Mouse (Mus musculus) hindbrain, embryonic 11.5 days (tissue): ENCODE measurements at regions not wholly inside any gene's neighbourhood (a gene's known extent, or its start where the extent isn't known, plus 50 kb on each side); places are given as distances from the start of the nearest gene placed in this dataset.
A peak's percentile ranks its signal among the peaks of the same experiment; 100 is the strongest.

Source experiments
- ATAC-seq: fragments of 200-750 bp; cut with Nextera tagmentation; 2 replicates; pipeline ENCODE4 v1.8.0; 2017; ENCODE audit warnings: mild to moderate bottlenecking, moderate TSS enrichment, moderate library complexity; ENCODE audit not compliant: low FRiP score
- DNase-seq: peaks from one replicate; pipeline ENCODE4 v3.0.0-alpha.2; 2015; ENCODE audit warnings: low spot score
- H3K27ac ChIP-seq: fragments of 300-500 bp; sonication (generic); 2 replicates; pipeline ENCODE4 v1.5.1; 2014; ENCODE audit warnings: mild to moderate bottlenecking, low read depth, low read length
- H3K27me3 ChIP-seq: fragments of 300-500 bp; sonication (generic); 2 replicates; pipeline ENCODE4 v1.6.1; 2014; ENCODE audit warnings: mild to moderate bottlenecking, low read length, moderate library complexity, mixed read lengths; ENCODE audit not compliant: control insufficient read depth, insufficient read depth
- H3K36me3 ChIP-seq: fragments of 300-500 bp; sonication (generic); 2 replicates; pipeline ENCODE4 v1.6.1; 2014; ENCODE audit warnings: mild to moderate bottlenecking, low read length, moderate library complexity, mixed read lengths; ENCODE audit not compliant: control insufficient read depth, insufficient read depth
- H3K4me1 ChIP-seq: fragments of 300-500 bp; sonication (generic); replicated peaks from 2 replicates; pipeline ENCODE4 v1.6.1; 2014; ENCODE audit warnings: low read length, mixed read lengths; ENCODE audit not compliant: control insufficient read depth, insufficient read depth
- H3K4me2 ChIP-seq: fragments of 300-500 bp; sonication (generic); replicated peaks from 2 replicates; pipeline ENCODE4 v1.6.1; 2014; ENCODE audit warnings: mild to moderate bottlenecking, low read depth, low read length
- H3K4me3 ChIP-seq: fragments of 300-500 bp; sonication (generic); 2 replicates; pipeline ENCODE4 v1.5.1; 2014; ENCODE audit warnings: low read depth, low read length
- H3K9ac ChIP-seq: fragments of 300-500 bp; sonication (generic); 2 replicates; pipeline ENCODE4 v1.6.1; 2014; ENCODE audit warnings: low read depth, low read length
- H3K9me3 ChIP-seq: fragments of 300-500 bp; sonication (generic); 2 replicates; pipeline ENCODE4 v1.6.1; 2016; ENCODE audit warnings: low read length; ENCODE audit not compliant: control insufficient read depth
- WGBS: fragments of 180-500 bp; shearing (Covaris S2); extraction: QIAGEN DNeasy Blood & Tissue Kit; methylation state at CpG from one replicate; pipeline ENCODE4 v1.1.7; 2014; 5-methylcytosine and 5-hydroxymethylcytosine counted together

DNA sequence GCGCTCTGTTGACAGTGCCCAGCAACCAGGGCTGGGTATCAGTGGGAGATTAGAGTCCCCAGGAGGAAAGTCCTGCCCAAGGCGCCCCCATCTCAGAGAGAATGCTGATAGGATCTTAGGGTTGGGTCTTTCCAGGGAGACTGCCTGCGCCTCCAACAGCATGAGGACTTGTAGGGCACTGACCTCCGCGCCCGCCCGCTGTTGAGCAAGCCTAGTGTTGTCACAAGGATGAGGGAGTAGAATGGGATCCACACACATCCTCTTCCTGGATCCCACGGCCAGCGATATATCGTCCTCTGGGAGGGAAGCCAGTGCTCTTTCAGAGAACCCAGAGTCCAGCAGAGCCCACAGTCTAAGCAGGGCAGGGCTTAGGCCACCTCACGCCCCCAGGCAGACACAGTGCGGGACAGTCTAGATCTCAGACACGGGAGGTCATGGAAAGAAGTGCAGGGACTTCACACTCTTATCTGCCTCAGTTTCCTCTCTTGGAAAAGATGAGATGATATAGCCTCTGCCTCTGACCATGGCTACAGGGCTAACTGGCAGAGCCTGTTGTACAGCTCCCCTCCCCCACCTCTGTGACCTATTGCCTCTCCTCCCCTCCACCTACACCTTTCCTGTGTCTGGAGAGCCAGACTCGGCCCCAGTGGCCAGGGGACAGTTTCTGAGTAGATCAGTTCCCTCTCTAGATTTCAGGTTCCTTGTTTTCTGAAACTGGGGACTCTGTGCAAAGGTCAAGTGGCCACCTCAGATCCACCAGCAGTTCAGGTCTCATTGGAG is 52.0 kb upstream of the Dusp5 start:
- Histone ChIP-seq H3K27ac (no peak overlapping the region), H3K27me3 (no peaks in the 10 kb centered on the region), H3K9me3 (no peaks in the 10 kb centered on the region), H3K4me1 (no peaks in the 10 kb centered on the region), H3K4me3 (no peak overlapping the region), H3K36me3 (no peaks in the 10 kb centered on the region), H3K4me2 (no peak overlapping the region), H3K9ac (no peak overlapping the region)
- WGBS: 77% methylated on average over 14 of the region's 14 CpGs
- DNase-seq: no peak
- no peak for ATAC-seq

DNA sequence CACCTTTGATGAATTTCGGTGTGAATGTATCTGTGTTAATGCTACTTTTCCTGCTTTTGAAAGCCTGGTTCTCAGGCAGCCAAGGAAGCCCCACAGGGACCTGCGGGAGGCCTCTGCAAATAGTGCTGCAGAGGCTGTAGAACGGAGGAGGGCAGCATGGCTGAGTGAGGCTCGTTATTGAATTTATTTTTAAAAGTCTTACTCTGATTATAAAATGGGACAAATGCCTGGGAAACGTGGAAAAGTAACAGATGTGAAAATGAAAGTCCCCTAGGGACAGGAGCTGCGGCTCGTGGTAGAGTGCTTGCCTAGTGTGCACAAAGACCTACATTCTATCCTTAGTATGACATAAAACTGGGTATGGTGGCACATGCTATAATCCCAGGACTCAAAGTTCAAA is 59.7 kb upstream of the Dusp5 start:
- H3K4me3 ChIP-seq: no peak overlapping the region
- H3K9ac ChIP-seq: no peak overlapping the region
- H3K27me3 ChIP-seq: no peaks in the 10 kb centered on the region
- H3K4me1 ChIP-seq: no peaks in the 10 kb centered on the region
- no peak overlapping the region for H3K4me2 ChIP-seq
- no peak overlapping the region for H3K27ac ChIP-seq
- peaks cover 2% of the 10 kb centered on the region; the same call in 1 of the 2 replicates for H3K9me3 ChIP-seq
- no peaks in the 10 kb centered on the region for H3K36me3 ChIP-seq
- ATAC-seq (no peak), DNase-seq (no peak)
- WGBS: 59% methylated on average over 7 of the region's 7 CpGs

DNA sequence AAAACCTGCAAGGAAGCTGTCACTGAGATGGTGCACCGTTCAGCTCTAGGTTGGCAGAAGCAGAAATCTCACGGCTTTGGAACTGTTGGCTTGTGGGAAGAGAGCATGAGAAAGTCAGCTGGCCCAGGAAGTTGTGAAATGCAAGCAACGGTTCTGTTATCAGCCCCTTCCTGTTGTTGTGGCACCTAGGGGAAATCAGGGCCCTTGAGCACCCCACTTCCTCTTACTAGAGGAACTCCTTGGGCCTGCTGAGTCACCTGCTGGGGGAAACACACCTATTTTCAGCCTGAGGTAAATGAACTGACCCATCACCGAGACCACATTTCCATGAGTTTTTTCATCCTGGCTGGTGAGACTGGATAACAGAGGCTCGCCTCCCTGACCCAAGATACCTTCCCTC is 64.2 kb upstream of the Dusp5 start:
- no peak overlapping the region for H3K9ac ChIP-seq
- no peak overlapping the region for H3K27ac ChIP-seq
- no peak overlapping the region for H3K4me2 ChIP-seq
- no peaks in the 10 kb centered on the region for H3K36me3 ChIP-seq
- no peak overlapping the region for H3K4me3 ChIP-seq
- H3K27me3 ChIP-seq: no peaks in the 10 kb centered on the region
- ATAC-seq (no peak), DNase-seq (no peak)
- 0 out of 2 replicates have a peak, but pooled peaks cover 3% of the 10 kb centered on the region for H3K4me1 ChIP-seq
- peaks cover 2% of the 10 kb centered on the region; the same call in 1 of the 2 replicates for H3K9me3 ChIP-seq
- WGBS: 78% methylated on average over 5 of the region's 5 CpGs

DNA sequence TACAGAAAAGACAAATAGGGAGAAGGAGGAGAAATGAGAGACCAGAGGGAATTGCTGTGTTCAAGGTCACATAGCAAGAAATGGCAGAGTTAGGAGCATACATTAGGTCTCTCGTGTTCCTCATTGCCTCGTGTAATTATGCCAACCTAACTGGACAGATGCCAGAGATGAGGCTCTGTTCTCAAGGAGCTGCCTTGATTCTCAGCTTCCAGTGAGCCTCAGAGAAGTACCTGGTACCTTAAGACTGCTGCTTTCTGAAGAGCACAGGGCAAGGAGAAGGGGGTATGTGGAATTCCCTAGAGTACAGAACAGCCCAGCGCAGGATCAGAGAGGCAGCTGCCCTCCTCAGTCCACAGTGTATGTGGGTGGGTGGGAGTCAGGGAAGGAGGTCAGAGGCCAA is 64.8 kb upstream of the Dusp5 start:
- Histone ChIP-seq H3K9ac (no peak overlapping the region), H3K4me1 (0 out of 2 replicates have a peak, but pooled peaks cover 3% of the 10 kb centered on the region), H3K9me3 (peaks cover 2% of the 10 kb centered on the region; the same call in 1 of the 2 replicates), H3K27ac (no peak overlapping the region), H3K36me3 (no peaks in the 10 kb centered on the region), H3K4me2 (no peak overlapping the region), H3K27me3 (no peaks in the 10 kb centered on the region), H3K4me3 (no peak overlapping the region)
- no peak for DNase-seq
- 90% methylated on average over 3 of the region's 3 CpGs for WGBS
- no peak for ATAC-seq

DNA sequence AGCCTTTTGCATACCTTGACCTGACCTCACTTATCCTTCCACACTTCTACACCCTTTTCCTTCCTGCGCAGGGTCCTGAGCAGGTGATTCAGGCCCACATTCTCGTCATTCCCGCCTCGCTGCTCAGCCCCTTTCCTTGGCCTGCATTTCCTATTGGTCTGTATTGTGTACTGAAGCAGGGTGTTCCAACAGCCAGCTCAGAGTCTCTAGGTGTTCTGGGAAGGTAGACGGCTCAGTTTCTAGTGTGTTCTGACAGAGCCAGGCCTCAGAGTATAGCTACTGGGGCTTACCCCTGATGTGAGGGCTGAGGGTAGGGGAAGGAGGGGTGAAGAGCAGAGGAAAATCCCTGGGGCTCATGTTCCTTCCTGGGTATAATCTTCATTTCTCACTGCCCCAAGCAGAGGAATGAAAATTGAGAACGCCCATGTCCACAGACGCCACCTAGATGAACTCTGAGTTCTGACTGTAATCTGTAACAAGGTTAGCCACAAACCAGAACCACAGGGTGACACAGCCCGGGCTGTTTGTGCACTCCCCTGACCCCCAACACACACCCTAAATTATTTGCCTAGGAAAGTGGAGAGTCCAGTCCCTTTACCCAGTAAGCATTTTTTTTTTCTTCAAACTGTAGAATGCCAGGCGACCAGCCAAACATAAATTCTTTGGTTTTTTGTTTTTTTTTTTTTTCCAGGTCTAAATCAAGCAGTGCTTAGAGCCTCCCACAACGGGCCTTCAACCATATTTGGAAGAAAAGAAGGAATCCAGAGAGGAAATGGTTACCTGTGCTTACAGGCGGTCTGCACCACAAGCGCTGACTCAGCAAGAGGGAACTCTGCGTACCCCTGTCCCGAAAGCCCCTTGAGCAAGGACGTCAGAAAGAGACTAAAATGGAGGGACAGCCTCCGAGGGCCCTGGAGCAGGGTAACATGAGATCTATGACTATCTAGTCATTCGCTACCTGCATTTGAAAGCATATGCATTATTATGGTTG is 67.6 kb upstream of the Dusp5 start:
- H3K9me3 ChIP-seq: no peaks in the 10 kb centered on the region; the same call in 1 of the 2 replicates
- no peaks in the 10 kb centered on the region for H3K27me3 ChIP-seq
- H3K4me2 ChIP-seq: no peak overlapping the region
- H3K4me3 ChIP-seq: no peak overlapping the region
- 0 out of 2 replicates have a peak, but pooled peaks cover 3% of the 10 kb centered on the region for H3K4me1 ChIP-seq
- ATAC-seq: no peak
- H3K36me3 ChIP-seq: no peaks in the 10 kb centered on the region
- no peak overlapping the region for H3K27ac ChIP-seq
- no peak for DNase-seq
- no peak overlapping the region for H3K9ac ChIP-seq
- WGBS: 63% methylated on average over 17 of the region's 17 CpGs

DNA sequence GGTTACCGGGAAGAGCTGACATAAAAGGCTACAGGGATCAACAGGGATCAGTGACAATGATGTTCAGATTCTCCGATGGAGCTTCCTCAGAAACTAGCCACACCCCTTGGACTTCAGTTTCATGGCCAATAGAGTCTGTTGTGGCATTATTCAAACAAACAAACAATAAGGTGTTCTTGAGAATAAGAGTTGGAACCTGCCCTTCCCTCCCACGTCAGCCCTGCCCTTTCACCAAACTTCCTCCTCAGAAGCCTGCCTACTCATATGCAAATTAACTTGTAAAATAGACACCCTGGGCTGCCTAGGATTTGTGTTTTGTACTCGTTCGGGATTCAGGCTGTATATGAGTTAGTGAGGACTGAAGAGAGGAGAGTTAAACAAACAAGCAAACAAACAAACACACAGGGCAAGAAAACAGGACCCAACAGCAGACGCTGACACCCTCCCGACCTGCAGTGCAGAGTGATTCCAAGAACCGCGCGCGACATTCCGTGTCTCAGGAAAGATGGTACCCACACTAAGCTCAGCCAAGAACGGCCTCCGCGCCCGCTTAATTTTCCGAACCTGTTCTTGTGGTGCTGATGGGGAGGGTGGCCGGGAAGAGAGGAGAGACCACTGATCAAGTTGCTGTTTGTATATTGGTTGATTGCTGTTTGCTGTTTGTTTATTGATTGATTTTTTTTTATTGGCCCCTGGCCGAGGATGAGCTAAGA is 68.4 kb upstream of the Dusp5 start:
- no peaks in the 10 kb centered on the region for H3K36me3 ChIP-seq
- ATAC-seq (no peak), DNase-seq (peak; percentile 39)
- H3K27ac ChIP-seq: no peak overlapping the region
- no peaks in the 10 kb centered on the region for H3K9me3 ChIP-seq
- no peaks in the 10 kb centered on the region for H3K27me3 ChIP-seq
- H3K9ac ChIP-seq: no peak overlapping the region
- H3K4me3 ChIP-seq: no peak overlapping the region
- H3K4me2 ChIP-seq: peak overlapping the region; percentile 27
- 0 out of 2 replicates have a peak, but pooled peaks cover 3% of the 10 kb centered on the region for H3K4me1 ChIP-seq
- WGBS: 7% methylated on average over 19 of the region's 19 CpGs

DNA sequence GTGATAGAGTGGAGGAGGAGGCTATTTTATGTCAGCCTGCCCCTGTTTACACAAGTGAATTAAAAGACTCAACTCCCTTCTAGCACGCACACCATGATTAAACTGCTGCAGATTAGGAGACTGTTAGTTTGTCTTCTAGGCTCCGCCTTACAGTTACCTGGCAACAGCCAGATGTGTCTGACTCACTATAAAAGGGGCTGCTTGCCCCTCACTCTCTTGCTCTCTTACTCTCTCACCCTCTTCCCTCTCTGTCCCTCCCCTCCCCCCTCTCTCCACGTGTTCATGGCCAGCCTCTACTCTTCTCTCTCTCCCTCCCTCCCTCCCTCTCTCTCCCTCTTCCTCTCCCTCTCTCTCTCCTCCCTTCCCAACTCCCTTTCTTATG is 69.0 kb upstream of the Smndc1 start:
- Histone ChIP-seq H3K27me3 (no peaks in the 10 kb centered on the region), H3K4me1 (0 out of 2 replicates have a peak, but pooled peaks cover 3% of the 10 kb centered on the region), H3K4me2 (no peak overlapping the region), H3K36me3 (no peaks in the 10 kb centered on the region), H3K9ac (no peak overlapping the region), H3K4me3 (no peak overlapping the region), H3K27ac (no peak overlapping the region), H3K9me3 (no peaks in the 10 kb centered on the region)
- WGBS: 15% methylated on average over 3 of the region's 3 CpGs
- ATAC-seq (no peak), DNase-seq (peak; percentile 33)

DNA sequence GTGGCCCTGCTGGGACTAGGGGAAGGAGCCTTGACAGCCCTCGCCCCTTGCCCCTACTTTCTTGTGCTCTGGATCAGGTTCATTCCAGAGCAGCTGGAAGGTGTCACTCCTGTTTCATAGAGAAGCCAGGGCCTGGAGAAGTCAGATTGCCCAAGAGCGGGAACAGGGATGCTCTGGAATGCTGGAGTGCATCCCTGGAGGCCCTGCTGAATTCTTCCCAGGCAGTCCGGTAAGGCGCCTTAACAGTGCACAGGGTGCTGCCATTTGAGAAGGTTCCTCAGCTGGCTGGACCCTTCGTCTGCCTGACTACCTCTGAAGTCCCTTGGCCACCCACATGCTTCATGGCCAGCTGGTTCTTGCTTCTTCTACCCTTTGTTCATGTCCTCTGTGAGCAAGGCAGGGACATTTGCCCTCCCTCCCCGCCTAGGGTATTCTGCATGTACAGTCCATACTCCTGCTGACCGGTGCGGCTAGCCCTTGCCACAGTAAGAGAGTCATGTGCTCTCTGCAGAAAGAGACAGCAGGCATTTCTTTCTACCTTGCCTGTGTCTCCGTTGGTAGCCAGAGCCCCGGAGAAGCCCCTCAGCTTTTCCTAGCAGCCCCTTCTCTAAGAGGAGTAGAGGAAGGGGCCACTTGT is 68.5 kb upstream of the Smndc1 start:
- ATAC-seq (no peak), DNase-seq (no peak)
- H3K9me3 ChIP-seq: no peaks in the 10 kb centered on the region
- no peaks in the 10 kb centered on the region for H3K27me3 ChIP-seq
- no peak overlapping the region for H3K4me3 ChIP-seq
- H3K36me3 ChIP-seq: no peaks in the 10 kb centered on the region
- 0 out of 2 replicates have a peak, but pooled peaks cover 3% of the 10 kb centered on the region for H3K4me1 ChIP-seq
- H3K9ac ChIP-seq: no peak overlapping the region
- H3K4me2 ChIP-seq: no peak overlapping the region
- H3K27ac ChIP-seq: no peak overlapping the region
- WGBS: 39% methylated on average over 10 of the region's 10 CpGs
